Mouse (Mus musculus) adrenal gland, postnatal 25 days (tissue): Measurements from ENCODE around the gene Micu2. TPM values are rescaled to one million over a fixed set of nuclear protein-coding genes. Genes with fewer than 3 reads are reported as not detected.

ENCODE experiments used
- DNase-seq: peaks from one replicate; pipeline ENCODE4 v3.0.0; 2021; ENCODE audit warnings: mixed read lengths
- long read RNA-seq: library from polyadenylated mRNA; stranded (forward); transcript quantifications from one replicate; pipeline ENCODE4 v2.0.0, GENCODE M21; 2021
- total RNA-seq: library from RNA; stranded (reverse); gene quantifications from 2 replicates; pipeline ENCODE4 v1.2.3, GENCODE M21; 2021

Micu2 gene
- total RNA-seq = 49.1 and 70.1 TPM in 2 replicates
- long read RNA-seq, transcript Micu2-201 (12 exons, 2,329 nt) = major isoform, 163 of 181 reads
- long read RNA-seq, partial matches to known transcripts = 2 of 181 reads
- long read RNA-seq, other reads (novel, unspliced or antisense) = 16 of 181 reads

DNA sequence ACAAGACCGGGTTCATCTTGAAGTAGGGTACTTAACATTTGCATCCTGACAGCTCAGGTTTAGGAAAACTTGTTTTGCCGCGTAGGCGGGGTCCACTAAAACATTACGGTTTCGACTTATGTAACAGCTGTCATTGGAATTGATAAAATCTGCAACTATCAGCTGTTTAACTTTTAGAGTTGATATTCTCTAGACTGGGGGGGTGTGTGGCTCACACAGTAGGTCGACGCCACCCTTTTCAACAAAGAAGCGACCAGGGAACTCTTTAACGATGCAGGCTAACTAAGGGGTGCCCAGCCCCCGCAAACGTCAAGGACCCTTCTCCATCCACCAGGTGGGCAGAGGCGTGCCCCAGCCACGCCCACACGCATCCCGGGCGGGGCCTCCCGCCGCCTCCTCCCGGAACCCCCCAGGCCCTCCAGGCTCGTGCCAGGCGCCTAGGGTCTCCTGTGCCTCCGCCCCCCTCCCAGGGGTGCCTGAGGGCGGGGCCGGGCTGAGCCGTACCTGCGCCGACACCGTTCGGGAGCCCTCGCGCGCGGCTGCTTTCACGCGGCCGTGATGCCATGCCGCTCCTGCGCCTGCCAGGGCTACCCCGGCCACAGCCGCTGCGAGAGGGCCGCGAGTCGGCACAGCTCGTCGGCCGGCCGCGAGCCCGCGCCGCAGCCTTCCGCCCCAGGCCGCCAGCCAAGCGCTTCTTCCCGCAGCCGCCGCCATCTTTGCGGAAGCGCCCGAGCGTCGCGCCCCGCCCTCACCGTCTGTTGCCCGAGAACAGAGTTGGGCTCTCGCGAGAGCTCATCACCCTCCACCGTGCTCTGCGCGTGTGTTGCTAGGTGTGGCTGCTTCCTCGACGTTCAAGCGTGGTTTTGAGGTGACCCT is at the start of gene Micu2:
Gene Micu2 (minus strand): TSS at position 737 of the 876 bp plus-strand sequence.
- DNase-seq = peak; percentile 84

DNA sequence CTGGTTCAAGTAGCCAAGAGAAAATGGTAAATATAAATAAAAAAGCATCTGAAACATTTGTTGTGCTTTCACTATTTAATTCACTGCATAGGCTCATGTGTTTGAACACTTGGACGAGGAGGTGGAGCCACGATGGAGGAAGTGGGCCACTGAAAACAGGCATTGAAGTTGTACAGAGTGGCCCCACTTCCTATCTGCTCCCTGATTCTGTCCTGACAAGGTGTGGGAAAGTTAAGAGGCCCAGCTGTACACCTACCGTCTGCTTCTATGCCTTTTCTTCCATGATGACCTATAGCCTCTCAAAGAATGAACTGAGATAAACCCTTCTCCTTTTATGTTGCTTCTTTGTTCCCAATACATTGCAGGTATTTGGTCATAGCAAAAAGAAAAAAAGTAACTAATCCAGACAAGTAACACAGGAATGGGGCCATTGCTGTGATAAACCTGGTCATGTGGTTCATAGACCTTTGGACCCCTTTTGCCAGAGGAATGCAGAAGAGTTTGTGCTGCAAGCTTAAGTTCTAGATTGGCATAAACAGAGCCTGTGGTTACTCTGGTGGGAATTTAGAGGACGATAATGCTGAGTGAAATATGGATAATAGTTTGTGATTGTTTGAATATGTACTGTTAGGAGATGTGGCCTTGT is 47.7 kb upstream of the Micu2 start:
- no peak for DNase-seq

DNA sequence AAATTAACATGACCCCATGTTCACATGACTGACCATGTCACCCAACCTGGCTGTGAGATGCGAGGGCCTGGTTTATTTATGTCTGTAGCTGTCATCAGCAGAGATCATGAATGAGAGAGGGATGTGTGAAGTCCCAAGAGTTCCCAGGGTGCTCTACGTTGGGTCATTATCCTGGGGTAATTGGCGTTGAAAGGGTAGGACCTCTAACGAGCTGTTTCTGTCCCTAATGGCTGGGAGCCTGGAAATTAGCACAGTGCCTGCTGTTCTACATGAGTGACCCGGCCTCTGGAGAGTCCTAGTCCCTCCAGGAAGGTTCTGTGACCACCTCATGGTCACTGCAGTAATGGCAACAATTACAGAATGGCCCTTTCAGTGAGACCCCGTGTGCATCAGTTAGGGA is 37.1 kb upstream of the Micu2 start:
- no peak for DNase-seq

DNA sequence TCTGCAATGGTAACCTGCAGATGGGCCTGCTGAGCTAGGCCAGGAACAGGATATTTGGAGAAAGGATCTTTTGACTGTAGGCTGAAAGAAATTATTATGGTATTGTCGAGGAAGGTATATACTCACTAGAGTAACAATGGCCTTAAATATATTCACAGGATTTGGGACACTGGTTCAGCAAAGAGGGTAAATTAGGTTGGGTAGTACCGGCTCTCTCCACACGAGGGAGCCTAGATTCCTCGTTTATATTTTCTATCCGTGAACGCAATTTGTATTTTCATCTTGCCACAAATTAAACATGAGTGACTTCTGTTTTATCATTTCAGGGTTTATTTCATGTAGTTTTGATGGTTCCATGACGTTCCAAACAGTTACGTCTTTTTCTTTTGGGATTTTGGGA is 35.5 kb upstream of the Micu2 start:
- DNase-seq = peak; percentile 64

- DNase-seq = no peak
Observed at GRCm38 (mm10) chr14:58018869-58019268, 19.8 kb upstream of the Micu2 start.

DNA sequence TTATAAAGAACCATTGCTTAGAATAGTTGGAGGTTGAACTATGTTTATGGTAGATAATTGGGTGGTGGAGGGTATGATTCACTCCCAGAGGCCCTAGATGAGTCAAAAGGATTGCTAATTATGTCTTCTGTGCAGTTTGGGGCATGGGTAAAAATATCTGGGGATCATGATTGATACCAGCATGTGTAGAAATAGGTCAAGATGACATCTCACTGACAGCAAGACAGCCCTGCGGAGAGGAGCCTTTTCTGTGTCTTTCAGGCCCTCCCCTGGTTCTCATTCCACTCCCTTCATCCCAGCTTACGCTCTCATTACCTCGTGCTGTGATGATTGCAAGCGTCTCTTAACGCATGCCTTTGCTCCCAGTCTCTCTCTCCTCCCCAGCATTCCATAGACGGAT is 4.8 kb upstream of the Micu2 start:
- no peak for DNase-seq

DNA sequence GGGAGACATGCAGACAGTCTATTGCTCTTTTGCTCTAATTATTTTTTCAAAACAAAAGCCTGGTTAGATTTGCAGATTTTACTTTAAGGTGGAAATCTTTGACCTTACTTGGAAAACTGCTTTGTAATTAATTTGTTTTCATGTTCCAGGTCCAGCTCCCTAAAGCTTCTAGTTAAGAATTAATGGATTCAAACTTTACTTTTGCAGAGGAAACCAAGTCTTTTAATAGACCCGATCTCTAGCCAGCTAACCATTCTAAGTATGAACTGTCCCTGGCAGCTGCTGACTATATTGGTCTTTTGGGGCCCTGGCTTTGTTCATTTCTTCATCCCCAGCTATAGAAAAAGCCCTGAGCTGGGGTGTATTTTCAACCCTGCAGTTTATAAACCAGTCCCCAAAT is 3.1 kb upstream of the Micu2 start:
- DNase-seq = no peak

DNA sequence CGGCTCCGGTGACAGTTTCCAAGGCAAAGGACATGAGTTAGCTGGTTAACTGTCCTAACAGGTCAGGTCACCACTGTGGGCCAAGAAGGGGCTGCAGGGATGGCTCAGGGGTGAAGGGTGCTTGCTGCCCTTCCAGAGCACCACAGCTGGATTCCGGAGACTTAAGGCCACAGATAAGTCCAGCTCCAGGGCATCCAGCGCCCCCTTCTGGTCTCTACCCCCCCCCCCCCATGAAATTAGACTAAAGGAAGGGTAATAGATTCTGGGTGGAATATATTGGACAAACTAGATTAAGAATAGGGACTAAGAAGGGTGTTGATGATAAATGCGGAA is 306 bp upstream of the Micu2 start:
- no peak for DNase-seq

DNA sequence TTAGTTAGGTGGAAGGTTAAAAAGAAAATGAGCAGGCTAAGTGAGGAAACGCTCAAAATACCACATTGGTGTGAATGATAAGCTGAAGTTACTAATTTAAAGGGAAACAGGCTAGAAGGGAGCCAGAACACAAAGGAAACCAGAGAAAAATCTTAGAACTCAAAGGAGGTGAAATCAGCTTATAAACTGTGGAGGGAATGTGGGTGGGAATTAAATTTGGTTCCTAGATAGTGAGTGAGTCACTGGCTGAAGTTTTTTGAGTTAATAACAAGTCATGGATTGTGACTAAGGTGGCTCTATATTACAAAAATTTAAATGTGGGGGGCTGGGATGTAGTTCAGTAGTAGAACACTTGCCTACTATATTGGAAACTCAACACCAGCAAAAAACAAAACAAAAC is 1.6 kb downstream of the Micu2 start:
- DNase-seq = no peak

- no peak for DNase-seq
Observed at GRCm38 (mm10) chr14:57996210-57996609, 2.9 kb downstream of the Micu2 start.

GRCm38 (mm10) chr14:57991761-57992160 is 7.3 kb downstream of the Micu2 start:
- DNase-seq = no peak

DNA sequence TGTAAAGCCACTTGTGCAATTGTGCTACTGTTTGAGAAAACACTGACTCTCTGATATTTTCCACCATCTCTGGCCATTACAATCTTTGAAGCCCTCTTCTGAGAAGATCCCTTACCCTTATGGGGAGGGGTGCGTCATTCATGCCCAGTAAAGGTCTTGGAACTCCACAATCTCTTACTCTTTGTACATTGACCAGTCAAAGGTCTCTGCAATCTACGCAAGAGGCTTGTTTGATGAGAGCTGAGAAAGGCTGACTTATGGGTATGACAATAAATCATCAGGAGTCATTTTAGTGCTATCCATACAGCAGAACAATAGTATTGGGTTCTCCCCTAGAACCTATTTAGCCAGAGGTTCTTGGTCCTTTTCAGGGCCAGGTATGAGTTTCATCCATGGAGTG is 9.9 kb downstream of the Micu2 start:
- DNase-seq = no peak

DNA sequence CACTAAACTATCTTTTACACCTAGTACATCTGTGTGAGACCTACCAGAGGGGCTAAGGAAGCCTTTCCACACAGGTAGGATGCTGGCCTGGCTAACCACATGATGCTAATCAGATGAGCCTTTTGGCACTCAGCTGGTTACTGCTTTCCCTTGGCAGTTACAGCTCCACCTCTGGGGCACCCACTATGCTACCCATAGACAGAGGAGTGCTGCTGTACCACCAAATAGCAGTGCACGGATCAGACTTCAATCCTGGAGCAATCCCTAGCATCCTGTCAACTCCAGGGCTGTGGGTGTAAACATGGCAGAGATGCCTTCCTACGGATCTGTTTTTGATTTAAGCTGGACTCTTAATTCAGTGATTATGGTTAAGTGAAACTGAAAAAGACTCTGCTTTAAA is 13.3 kb downstream of the Micu2 start:
- DNase-seq = no peak

GRCm38 (mm10) chr14:57982450-57982849 is 16.6 kb downstream of the Micu2 start:
- no peak for DNase-seq

- DNase-seq = no peak
Observed at GRCm38 (mm10) chr14:57981720-57982418, 17.2 kb downstream of the Micu2 start.

GRCm38 (mm10) chr14:57980776-57981175 is 18.3 kb downstream of the Micu2 start:
- DNase-seq = no peak

- DNase-seq = no peak
Observed at GRCm38 (mm10) chr14:57980179-57980578, 18.9 kb downstream of the Micu2 start.

GRCm38 (mm10) chr14:57978144-57978543 is 20.9 kb downstream of the Micu2 start:
- no peak for DNase-seq

DNA sequence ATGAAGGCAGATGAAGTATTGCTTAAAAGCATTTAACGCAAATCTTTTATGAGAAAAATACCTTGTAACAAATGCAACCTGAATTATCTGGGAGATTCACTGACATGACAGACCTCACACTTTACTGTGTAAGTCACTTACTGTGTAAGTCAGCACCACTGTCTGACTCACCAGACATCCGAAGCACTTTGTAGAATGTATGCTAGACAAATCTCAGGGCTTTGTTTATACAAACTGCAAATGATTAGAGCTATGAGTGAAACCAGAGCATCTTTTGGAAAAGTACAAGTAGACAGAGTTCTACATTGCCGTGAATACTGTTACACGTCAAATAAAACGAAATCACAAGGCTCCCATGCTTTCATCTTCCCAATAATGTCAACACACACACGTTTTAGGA is 23.4 kb downstream of the Micu2 start:
- no peak for DNase-seq

DNA sequence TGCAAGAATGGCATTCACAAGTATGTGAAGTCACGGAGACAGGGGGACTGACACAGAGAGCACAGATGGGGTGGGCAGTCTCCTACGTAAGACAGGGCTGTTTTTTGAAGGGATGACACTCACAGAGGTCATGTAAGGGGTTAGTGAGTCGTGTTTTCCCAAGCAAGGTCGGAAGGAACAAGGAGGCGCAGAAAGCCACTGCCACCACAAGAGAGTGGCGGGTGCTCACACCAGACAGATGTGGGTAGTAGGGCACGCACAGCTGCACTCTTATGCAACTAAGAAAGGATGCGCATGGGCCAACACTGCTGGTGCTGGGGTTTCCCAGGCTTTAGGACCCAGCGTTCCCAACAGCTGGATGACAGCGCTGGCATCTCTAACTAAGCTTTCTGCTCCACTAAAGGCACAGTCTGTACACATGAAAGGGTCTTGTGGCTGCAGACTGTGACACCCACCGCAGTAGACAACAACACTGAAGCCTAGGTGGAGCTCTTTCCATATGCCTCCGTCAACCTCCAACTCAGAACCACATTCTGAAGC is 27.0 kb downstream of the Micu2 start:
- DNase-seq = no peak

- DNase-seq = no peak
Observed at GRCm38 (mm10) chr14:57968873-57969272, 30.2 kb downstream of the Micu2 start.

DNA sequence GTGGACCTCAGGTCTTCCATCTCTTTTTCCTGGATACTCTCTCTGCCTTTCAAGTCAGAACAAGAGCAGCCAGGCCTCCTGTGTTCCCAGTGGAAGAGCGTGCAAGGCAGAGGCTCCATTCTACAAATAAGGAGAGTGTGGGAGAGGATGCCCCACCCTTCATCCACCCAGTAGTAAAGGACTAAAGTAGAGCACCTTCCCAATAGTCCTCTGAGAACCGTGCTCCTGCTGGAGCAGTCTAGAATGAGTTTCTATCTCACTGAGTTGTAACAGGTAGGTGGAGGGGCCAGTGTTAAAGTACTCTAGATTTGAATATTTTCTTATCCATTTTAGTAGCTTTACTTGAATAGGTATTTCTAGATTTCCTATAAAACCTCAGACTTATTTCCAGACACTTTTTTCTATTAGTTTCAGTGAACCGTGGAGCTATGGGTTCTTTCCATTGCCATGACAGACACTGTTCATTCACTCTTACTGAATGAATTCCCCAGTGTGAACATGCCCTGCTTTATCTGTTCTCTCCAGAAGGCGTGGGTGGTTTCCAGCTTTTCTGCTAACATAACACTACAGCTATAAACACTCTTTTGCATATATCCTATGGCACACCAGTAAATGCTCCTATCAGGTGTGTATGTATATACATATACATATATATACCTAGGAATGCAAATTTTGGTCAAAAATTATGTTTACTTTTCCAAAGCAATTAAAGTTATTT is 31.8 kb downstream of the Micu2 start:
- DNase-seq = no peak
